Mouse (Mus musculus) heart, adult 2 months (tissue): Measurements from ENCODE around the gene Ephx1.
"Not testable (repeated sequence)": the region's sequence is repeated elsewhere in the genome, so short reads cannot be mapped to it uniquely, and the experiment has no call there.

Experiments
- CTCF ChIP-seq: fragments of 200-600 bp; IDR thresholded peaks from 2 replicates; pipeline ENCODE4 v1.8.1; 2022; ENCODE audit warnings: antibody characterized with exemption, mild to moderate bottlenecking, moderate library complexity
- EP300 ChIP-seq: fragments of 200-500 bp; IDR thresholded peaks from 2 replicates; pipeline ENCODE4 v1.6.1; 2011; ENCODE audit warnings: low read depth, low read length, control low read depth; ENCODE audit not compliant: insufficient read depth

GRCm38 (mm10) chr1:180938781-180939180 lies 81.9 kb downstream of the Ephx1 start:
- peak; percentile 25 for TF ChIP-seq CTCF
- not testable (repeated sequence) for TF ChIP-seq EP300
